Mouse (Mus musculus) cerebellum, adult 2 months (tissue): ENCODE data around the gene Vat1.

ENCODE experiments used
- CTCF ChIP-seq: fragments of 200-500 bp; IDR thresholded peaks from 2 replicates; pipeline ENCODE4 v1.5.1; 2011; ENCODE audit warnings: low read depth, mild to moderate bottlenecking, control low read depth, low read length, moderate library complexity, borderline replicate concordance; ENCODE audit not compliant: insufficient read depth
- POLR2A ChIP-seq: fragments of 200-500 bp; IDR thresholded peaks from 2 replicates; pipeline ENCODE4 v1.6.1; 2011; ENCODE audit warnings: low read length, control low read depth, borderline replicate concordance; ENCODE audit not compliant: insufficient read depth

DNA sequence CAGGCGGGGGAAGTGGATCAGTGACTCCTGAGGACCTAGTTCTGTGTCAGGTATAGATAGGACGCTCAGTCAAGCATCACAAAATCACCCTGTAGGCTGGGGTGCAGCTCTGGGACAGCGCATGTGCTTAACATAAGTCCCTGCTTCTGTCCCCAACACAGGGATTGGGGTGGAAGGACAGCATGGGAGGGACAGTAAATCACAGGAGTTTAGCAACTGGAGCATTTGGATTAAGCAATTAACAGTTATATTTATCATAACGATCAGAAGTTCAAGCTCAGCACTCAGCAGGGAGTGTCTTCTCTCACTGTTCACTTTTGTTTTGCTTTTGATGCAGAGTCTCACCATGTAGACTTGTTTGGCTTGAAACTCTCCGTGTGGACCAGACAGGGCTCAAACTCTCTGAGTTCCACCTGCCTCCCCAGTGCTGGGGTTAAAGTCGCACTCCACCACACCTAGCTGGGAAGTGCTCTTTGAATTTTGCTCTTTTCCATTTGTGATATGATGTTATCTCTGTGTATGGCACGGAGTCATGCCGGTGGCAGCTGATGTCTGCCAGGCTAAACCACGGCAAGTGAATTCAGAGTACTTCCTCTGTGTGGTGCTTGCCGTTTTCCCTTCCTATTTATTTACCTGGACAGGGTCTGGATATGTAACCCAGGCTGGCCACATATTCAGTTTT lies 13.8 kb downstream of the Vat1 start:
- no peak for TF ChIP-seq POLR2A
- TF ChIP-seq CTCF: no peak
